Mouse (Mus musculus) retina, postnatal 1 day (tissue): ENCODE measurements around the gene Bace2.

Experiments used
- DNase-seq: peaks from one replicate; pipeline ENCODE4 v3.0.0-alpha.2; 2012

The Bace2 gene

DNA sequence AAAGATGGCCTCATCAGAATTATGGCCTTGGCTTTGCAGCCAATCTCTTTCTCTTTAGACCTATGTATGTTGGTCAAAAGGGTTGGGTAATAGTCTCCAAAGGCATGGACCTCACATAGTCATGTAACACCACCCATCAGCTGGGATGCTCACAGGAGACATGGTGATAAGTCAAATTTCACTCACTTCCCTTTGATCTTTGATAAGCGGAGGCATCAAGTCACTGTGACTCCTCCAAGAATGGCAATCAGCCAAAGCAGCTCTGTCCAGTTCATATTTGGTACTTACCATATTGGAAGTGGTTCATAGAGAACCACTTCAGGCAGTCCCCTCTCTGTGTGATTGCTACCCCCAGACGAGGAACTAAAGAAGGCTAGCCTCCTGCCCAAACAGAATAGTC is 118.1 kb downstream of the Bace2 start:
- no peak for DNase-seq

DNA sequence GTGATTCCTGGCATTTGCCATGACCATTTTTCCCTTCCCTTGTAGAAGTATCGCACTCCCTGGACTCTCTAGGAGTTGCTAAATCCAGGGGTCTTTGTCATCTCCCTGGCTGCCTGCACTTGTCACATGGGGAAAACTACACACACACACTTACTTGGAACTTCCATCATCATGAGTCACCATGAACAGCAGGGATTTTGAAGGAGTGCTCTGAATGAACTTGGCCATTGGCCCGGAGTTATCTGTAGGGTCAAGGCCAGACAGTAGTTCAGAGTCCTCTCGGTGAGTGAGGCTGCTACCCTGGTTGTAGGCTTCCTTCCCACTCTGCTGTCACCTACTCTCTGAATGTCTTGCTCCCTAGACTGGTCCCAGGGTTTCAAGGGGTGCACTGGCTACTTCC is 119.0 kb downstream of the Bace2 start:
- DNase-seq: no peak

DNA sequence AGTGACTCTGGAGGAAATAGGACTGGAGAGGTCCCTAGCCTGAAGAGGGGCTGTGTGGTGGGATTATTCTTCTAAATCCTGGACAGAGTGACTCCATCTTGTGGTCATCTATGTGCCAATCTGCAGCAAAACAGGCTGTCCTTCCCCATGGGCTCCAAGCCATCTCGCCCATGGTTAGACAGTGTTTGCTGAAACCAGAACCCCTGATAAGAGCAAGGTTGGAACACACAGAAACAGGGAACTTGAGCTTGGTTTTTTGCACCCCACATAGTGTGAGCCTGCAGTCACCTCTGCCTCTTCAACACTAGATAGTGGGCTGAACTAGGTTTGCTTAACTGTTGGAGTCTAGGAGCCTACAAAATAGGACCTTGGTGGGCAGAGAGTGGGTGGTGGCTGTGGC is 120.0 kb downstream of the Bace2 start:
- DNase-seq: no peak

DNA sequence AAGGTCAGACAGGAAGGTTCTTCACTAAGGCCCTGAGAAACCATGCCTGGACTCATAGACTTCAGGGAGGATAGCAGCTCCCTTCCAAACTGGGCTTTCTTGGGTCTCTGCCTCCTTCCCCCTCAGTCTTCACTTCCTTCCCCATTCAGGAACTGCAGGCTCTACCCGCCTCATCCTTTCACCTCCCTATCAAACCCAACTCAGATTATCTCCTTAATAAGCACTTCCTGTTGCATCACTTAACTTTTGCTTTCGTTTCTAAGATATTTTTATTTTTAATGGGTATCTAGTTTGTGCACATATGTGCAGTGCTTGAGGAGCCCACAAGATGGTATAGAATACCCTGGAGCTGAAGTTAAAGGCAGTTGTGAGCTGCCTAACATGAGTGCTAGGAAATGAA is 122.1 kb downstream of the Bace2 start:
- DNase-seq: no peak

DNA sequence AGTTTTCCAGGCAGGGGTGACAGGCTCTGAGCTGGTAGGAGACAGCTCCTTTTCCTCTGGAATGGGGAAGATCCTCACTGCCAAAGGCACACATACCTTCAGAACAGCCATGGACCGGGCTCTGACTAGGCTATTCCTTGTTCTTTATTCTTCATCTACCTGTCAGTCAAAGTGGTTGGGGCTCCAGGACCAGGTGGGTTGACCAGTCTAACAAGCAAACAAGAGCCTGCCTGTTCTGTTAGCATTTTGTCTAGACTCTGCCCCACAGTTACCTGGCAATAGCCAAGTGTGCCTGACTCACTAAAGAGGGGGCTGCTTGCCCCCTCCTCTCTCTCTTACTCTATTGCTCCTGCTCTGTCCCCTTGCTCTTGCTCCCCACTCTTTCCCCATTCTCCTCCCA is 135.8 kb downstream of the Bace2 start:
- DNase-seq: no peak
